Mouse (Mus musculus): ENCODE measurements around the gene Kcna5. TPM values are rescaled to one million over a fixed set of nuclear protein-coding genes. Genes with fewer than 3 reads are reported as not detected.

The Kcna5 gene
- polyA plus RNA-seq, 1 experiment from 2014 or later, result 10.5 TPM

DNA sequence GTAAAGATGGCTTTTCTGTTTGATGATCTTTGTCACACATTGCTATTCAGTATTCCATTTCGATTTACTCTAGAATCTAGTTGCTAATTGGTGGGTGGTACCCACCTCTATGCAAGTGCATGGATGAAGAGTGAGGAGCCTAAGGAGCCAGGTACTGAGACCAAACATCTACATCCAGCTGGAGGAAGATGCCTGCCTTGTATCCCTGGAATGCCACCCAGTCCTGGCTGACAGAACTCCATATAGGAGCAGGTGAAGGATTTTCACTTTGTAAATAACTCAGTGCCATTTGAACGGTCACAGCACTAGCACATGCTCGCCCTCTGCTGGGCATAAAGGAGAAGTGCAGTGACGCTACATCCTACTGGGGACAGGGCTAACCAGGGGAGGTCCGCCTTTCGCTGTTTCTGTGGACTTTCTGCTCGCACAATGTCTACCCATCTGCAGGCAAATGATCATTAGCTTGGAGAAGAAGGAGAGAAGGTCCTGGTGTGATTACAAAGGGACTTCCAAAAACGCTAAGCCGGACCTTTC, 16.7 kb upstream of the Kcna5 start:
- H3K27me3 ChIP-seq (replicated peaks; ENCODE audit: control insufficient read depth, insufficient read depth, low read length), result peaks cover 6% of the 10 kb centered on the region; the same call in 1 of the 2 replicates
- 0 out of 2 replicates have a peak, but pooled peaks have one; percentile 53 for ATAC-seq (replicated peaks; ENCODE audit: low FRiP score, low TSS enrichment, low read depth)

DNA sequence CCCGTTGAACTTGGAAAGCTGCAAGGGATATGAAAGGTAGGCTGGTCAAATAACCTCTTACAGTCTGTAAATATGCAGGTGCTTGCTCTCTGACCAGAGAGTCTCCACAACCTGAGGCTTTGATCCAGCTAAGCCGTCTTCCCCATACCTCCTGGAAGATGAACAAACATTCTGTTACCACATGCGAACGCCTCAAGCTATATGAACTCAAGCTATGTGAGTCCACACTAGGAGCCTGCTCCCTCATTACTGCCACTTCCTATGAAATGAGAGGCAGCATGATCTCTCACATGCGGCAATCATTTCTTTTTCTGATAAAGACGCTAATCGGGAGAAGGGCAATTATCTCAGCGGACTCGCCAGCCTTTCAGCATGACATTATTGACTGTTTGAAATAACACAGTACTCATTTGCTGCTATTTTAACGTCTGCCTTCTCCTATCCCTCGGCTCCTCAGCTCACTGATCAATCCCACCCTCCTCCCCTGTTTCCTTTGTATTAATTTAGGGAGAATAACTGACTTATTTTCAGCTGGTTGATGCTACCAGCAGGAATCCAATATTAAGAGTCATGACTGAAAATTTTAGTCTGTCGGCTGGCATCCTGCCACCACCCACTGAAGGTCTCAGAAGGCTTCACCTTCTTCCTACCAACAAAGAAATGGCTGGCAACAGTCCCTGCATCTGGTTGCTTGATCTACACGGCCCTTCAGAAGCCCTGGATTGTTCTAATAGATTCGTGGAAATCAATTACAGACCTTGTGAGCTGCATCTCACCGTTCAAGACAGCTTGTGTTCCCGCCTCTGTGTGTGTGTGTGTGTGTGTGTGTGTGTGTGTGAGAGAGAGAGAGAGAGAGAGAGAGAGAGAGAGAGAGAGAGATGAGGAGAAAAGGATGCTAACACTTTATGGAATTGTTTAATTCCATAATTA, 9.2 kb upstream of the Kcna5 start:
- no peaks in the 10 kb centered on the region for H3K27me3 ChIP-seq (replicated peaks; ENCODE audit: control insufficient read depth, insufficient read depth, low read length)
- H3K9me3 ChIP-seq (ENCODE audit: control insufficient read depth, low read length), result no peaks in the 10 kb centered on the region
- H3K36me3 ChIP-seq (ENCODE audit: control insufficient read depth, insufficient read depth, low read length), result no peaks in the 10 kb centered on the region
- H3K4me3 ChIP-seq (ENCODE audit: low read depth, low read length), result no peak overlapping the region
- WGBS, result 63% methylated on average over 16 of the region's 16 CpGs
- H3K4me1 ChIP-seq (replicated peaks; ENCODE audit: control insufficient read depth, insufficient read depth, low read length), result no peaks in the 10 kb centered on the region
- H3K4me2 ChIP-seq (ENCODE audit: low read length), result no peak overlapping the region
- H3K9ac ChIP-seq (ENCODE audit: low read length), result no peak overlapping the region
- ATAC-seq (replicated peaks; ENCODE audit: low FRiP score, low TSS enrichment, low read depth), result no peak
- no peak overlapping the region for H3K27ac ChIP-seq (ENCODE audit: low read depth)
- no peak for DNase-seq (ENCODE audit: low spot score)

More for the DNA sequence above, 16.7 kb upstream of the Kcna5 start:
- H3K36me3 ChIP-seq (ENCODE audit: control insufficient read depth, insufficient read depth, low read length), result no peaks in the 10 kb centered on the region
- H3K4me2 ChIP-seq (ENCODE audit: low read length), result no peak overlapping the region
- H3K4me1 ChIP-seq (replicated peaks; ENCODE audit: control insufficient read depth, insufficient read depth, low read length), result no peaks in the 10 kb centered on the region
- peak; percentile 70 for DNase-seq (ENCODE audit: low spot score)
- no peak overlapping the region for H3K27ac ChIP-seq (ENCODE audit: low read depth)
- no peak overlapping the region for H3K9ac ChIP-seq (ENCODE audit: low read length)
- no peaks in the 10 kb centered on the region for H3K9me3 ChIP-seq (ENCODE audit: control insufficient read depth, low read length)
- H3K4me3 ChIP-seq (ENCODE audit: low read depth, low read length), result no peak overlapping the region
- 22% methylated on average over 9 of the region's 9 CpGs for WGBS

DNA sequence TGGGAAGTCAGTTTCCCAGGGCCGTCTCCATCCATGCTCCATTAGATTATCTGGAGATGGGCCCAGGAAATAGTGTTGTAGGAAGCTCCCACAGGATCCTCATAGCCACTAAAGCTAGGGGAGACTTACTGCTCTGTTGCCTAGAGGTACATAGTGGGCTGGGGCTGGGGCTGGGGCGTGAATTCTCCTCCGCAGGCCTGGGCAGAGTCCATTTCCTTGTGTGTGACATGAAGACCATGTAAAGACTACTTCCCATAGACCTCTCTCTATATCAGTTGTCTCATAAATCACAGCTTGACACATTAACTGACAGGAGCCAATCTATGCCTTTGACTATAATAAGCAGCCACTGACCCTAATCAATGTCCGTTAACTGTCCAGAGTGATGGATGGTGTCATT, 7.5 kb upstream of the Kcna5 start:
- no peaks in the 10 kb centered on the region for H3K9me3 ChIP-seq (ENCODE audit: control insufficient read depth, low read length)
- 76% methylated on average over 4 of the region's 4 CpGs for WGBS
- ATAC-seq (replicated peaks; ENCODE audit: low FRiP score, low TSS enrichment, low read depth), result no peak

GRCm38 (mm10) chr6:126537512-126537911, 2.3 kb upstream of the Kcna5 start:
- no peaks in the 10 kb centered on the region; the same call in 1 of the 2 replicates for H3K27me3 ChIP-seq (replicated peaks; ENCODE audit: control insufficient read depth, insufficient read depth, low read length)
- WGBS, result 61% methylated on average over 2 of the region's 2 CpGs

More for the DNA sequence above, 7.5 kb upstream of the Kcna5 start:
- no peaks in the 10 kb centered on the region for H3K27me3 ChIP-seq (replicated peaks; ENCODE audit: control insufficient read depth, insufficient read depth, low read length)
- DNase-seq (ENCODE audit: low spot score), result no peak
- no peak overlapping the region for H3K4me2 ChIP-seq (ENCODE audit: low read length)
- no peak overlapping the region for H3K27ac ChIP-seq (ENCODE audit: low read depth)
- H3K4me1 ChIP-seq (replicated peaks; ENCODE audit: control insufficient read depth, insufficient read depth, low read length), result no peaks in the 10 kb centered on the region
- H3K4me3 ChIP-seq (ENCODE audit: low read depth, low read length), result no peak overlapping the region
- H3K36me3 ChIP-seq (ENCODE audit: control insufficient read depth, insufficient read depth, low read length), result no peaks in the 10 kb centered on the region
- H3K9ac ChIP-seq (ENCODE audit: low read length), result no peak overlapping the region

DNA sequence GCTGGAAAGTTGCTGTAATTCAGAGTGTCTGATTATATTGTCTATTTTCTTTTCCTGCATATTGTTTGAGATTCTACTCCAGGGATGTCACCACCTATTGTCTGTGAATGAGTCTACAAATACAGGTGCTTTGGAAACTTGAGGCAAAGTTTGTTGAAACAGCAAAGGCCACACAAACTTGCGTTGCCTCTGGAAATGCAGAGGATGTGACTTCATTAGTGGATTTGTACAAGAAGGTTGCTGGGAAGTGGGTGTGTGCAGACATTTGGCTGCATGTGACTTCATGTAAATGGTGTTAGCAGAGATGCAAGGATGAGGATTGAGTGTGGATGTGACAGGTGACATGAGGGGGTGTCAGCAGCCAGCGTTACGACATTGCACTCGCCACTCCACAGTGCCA, 1.7 kb upstream of the Kcna5 start:
- no peaks in the 10 kb centered on the region; the same call in 1 of the 2 replicates for H3K27me3 ChIP-seq (replicated peaks; ENCODE audit: control insufficient read depth, insufficient read depth, low read length)
- H3K4me3 ChIP-seq (ENCODE audit: low read depth, low read length), result no peak overlapping the region
- ATAC-seq (replicated peaks; ENCODE audit: low FRiP score, low TSS enrichment, low read depth) (no peak), DNase-seq (ENCODE audit: low spot score) (no peak)
- H3K36me3 ChIP-seq (ENCODE audit: control insufficient read depth, insufficient read depth, low read length), result no peaks in the 10 kb centered on the region
- no peak overlapping the region for H3K4me2 ChIP-seq (ENCODE audit: low read length)
- peak overlapping the region; percentile 59; the same call in 1 of the 2 replicates for H3K27ac ChIP-seq (ENCODE audit: low read depth)
- no peak overlapping the region for H3K9ac ChIP-seq (ENCODE audit: low read length)
- H3K4me1 ChIP-seq (replicated peaks; ENCODE audit: control insufficient read depth, insufficient read depth, low read length), result peaks cover 22% of the 10 kb centered on the region
- 80% methylated on average over 4 of the region's 4 CpGs for WGBS
- H3K9me3 ChIP-seq (ENCODE audit: control insufficient read depth, low read length), result no peaks in the 10 kb centered on the region

More at GRCm38 (mm10) chr6:126537512-126537911, 2.3 kb upstream of the Kcna5 start:
- Histone ChIP-seq H3K4me1 (replicated peaks; ENCODE audit: control insufficient read depth, insufficient read depth, low read length) (peaks cover 22% of the 10 kb centered on the region), H3K9ac (ENCODE audit: low read length) (no peak overlapping the region), H3K9me3 (ENCODE audit: control insufficient read depth, low read length) (no peaks in the 10 kb centered on the region), H3K4me3 (ENCODE audit: low read depth, low read length) (no peak overlapping the region), H3K4me2 (ENCODE audit: low read length) (no peak overlapping the region), H3K36me3 (ENCODE audit: control insufficient read depth, insufficient read depth, low read length) (no peaks in the 10 kb centered on the region), H3K27ac (ENCODE audit: low read depth) (no peak overlapping the region)
- ATAC-seq (replicated peaks; ENCODE audit: low FRiP score, low TSS enrichment, low read depth), result no peak
- DNase-seq (ENCODE audit: low spot score), result no peak

GRCm38 (mm10) chr6:126535911-126536270, 679 bp upstream of the Kcna5 start:
- Histone ChIP-seq H3K4me3 (ENCODE audit: low read depth, low read length) (no peak overlapping the region), H3K36me3 (ENCODE audit: control insufficient read depth, insufficient read depth, low read length) (no peaks in the 10 kb centered on the region), H3K27me3 (replicated peaks; ENCODE audit: control insufficient read depth, insufficient read depth, low read length) (no peaks in the 10 kb centered on the region; the same call in 1 of the 2 replicates), H3K4me2 (ENCODE audit: low read length) (peak overlapping the region; percentile 55), H3K9ac (ENCODE audit: low read length) (no peak overlapping the region), H3K27ac (ENCODE audit: low read depth) (peak overlapping the region; percentile 83), H3K4me1 (replicated peaks; ENCODE audit: control insufficient read depth, insufficient read depth, low read length) (peaks cover 22% of the 10 kb centered on the region), H3K9me3 (ENCODE audit: control insufficient read depth, low read length) (no peaks in the 10 kb centered on the region)
- no peak for DNase-seq (ENCODE audit: low spot score)
- ATAC-seq (replicated peaks; ENCODE audit: low FRiP score, low TSS enrichment, low read depth), result no peak
- WGBS, result 15% methylated on average over 1 of the region's 1 CpGs

DNA sequence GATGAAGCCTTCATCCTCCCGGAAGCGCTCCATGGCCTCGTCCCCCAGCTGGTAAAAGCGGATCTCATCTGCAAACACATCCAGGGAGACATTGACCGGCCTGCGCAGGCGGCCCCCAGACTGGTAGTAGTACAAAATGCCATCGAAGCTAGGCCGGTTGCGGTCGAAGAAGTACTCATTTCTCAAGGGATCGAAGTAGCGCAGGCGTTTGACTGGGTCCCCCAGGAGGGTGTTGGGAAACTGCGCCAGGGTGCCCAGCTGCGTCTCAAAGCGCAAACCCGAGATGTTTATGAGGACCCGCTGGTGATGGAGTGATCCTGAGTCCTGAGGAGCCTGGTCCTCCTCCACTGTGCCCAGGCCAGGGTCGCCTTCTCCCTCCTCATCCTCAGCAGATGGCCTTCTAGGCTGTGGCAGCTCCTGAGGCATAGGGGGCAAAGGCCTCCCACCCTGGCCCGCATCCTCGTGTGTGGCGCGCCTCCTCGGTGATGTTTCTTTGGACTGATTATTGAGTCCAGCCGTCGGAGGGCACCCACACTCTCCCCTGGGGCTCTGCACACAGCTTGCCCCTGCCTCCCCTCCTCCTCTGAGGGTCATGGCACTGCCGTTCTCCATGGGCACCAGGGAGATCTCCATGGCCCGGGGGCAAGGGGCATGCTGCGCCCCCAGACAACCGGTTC, 543 bp downstream of the Kcna5 start:
- no peaks in the 10 kb centered on the region for H3K9me3 ChIP-seq (ENCODE audit: control insufficient read depth, low read length)
- WGBS, result 16% methylated on average over 28 of the region's 31 CpGs
- peak overlapping the region; percentile 83 for H3K27ac ChIP-seq (ENCODE audit: low read depth)
- ATAC-seq (replicated peaks; ENCODE audit: low FRiP score, low TSS enrichment, low read depth) (peak; percentile 43; the same call in 1 of the 2 replicates), DNase-seq (ENCODE audit: low spot score) (no peak)
- H3K27me3 ChIP-seq (replicated peaks; ENCODE audit: control insufficient read depth, insufficient read depth, low read length), result no peaks in the 10 kb centered on the region; the same call in 1 of the 2 replicates
- H3K4me1 ChIP-seq (replicated peaks; ENCODE audit: control insufficient read depth, insufficient read depth, low read length), result peaks cover 22% of the 10 kb centered on the region
- H3K4me2 ChIP-seq (ENCODE audit: low read length), result peak overlapping the region; percentile 55
- H3K9ac ChIP-seq (ENCODE audit: low read length), result peak overlapping the region; percentile 29
- no peaks in the 10 kb centered on the region for H3K36me3 ChIP-seq (ENCODE audit: control insufficient read depth, insufficient read depth, low read length)
- H3K4me3 ChIP-seq (ENCODE audit: low read depth, low read length), result peak overlapping the region; percentile 27

GRCm38 (mm10) chr6:126531306-126531705, 3.9 kb downstream of the Kcna5 start:
- Histone ChIP-seq H3K36me3 (ENCODE audit: control insufficient read depth, insufficient read depth, low read length) (no peaks in the 10 kb centered on the region), H3K4me2 (ENCODE audit: low read length) (no peak overlapping the region), H3K9me3 (ENCODE audit: control insufficient read depth, low read length) (no peaks in the 10 kb centered on the region), H3K9ac (ENCODE audit: low read length) (no peak overlapping the region), H3K27me3 (replicated peaks; ENCODE audit: control insufficient read depth, insufficient read depth, low read length) (no peaks in the 10 kb centered on the region; the same call in 1 of the 2 replicates), H3K27ac (ENCODE audit: low read depth) (no peak overlapping the region), H3K4me1 (replicated peaks; ENCODE audit: control insufficient read depth, insufficient read depth, low read length) (peaks cover 16% of the 10 kb centered on the region), H3K4me3 (ENCODE audit: low read depth, low read length) (no peak overlapping the region)
- ATAC-seq (replicated peaks; ENCODE audit: low FRiP score, low TSS enrichment, low read depth), result no peak
- WGBS, result 88% methylated on average over 4 of the region's 4 CpGs
- no peak for DNase-seq (ENCODE audit: low spot score)
